Mouse (Mus musculus) neural tube, embryonic 12.5 days (tissue): ENCODE measurements around the gene Per1. TPM values are rescaled to one million over a fixed set of nuclear protein-coding genes. Genes with fewer than 3 reads are reported as not detected.
A peak's percentile ranks its signal among the peaks of the same experiment; 100 is the strongest.

ENCODE experiments used
- ATAC-seq: fragments of 200-750 bp; cut with Nextera tagmentation; 2 replicates; pipeline ENCODE4 v1.8.0; 2017; ENCODE audit warnings: low read depth, mild to moderate bottlenecking, moderate TSS enrichment, moderate library complexity; ENCODE audit not compliant: low FRiP score
- H3K27ac ChIP-seq: fragments of 300-500 bp; sonication (generic); 2 replicates; pipeline ENCODE4 v1.5.1; 2016
- H3K27me3 ChIP-seq: fragments of 300-500 bp; sonication (generic); replicated peaks from 2 replicates; pipeline ENCODE4 v1.6.1; 2016; ENCODE audit warnings: mild to moderate bottlenecking
- H3K36me3 ChIP-seq: fragments of 300-500 bp; sonication (generic); 2 replicates; pipeline ENCODE4 v1.6.1; 2016; ENCODE audit warnings: mild to moderate bottlenecking
- H3K4me1 ChIP-seq: fragments of 300-500 bp; sonication (generic); 2 replicates; pipeline ENCODE4 v1.6.1; 2016
- H3K4me2 ChIP-seq: fragments of 300-500 bp; sonication (generic); replicated peaks from 2 replicates; pipeline ENCODE4 v1.6.1; 2016; ENCODE audit warnings: mild to moderate bottlenecking
- H3K4me3 ChIP-seq: fragments of 300-500 bp; sonication (generic); 2 replicates; pipeline ENCODE4 v1.5.1; 2016
- H3K9ac ChIP-seq: fragments of 300-500 bp; sonication (generic); 2 replicates; pipeline ENCODE4 v1.6.1; 2016; ENCODE audit warnings: mild to moderate bottlenecking
- H3K9me3 ChIP-seq: fragments of 300-500 bp; sonication (generic); 2 replicates; pipeline ENCODE4 v1.6.1; 2016; ENCODE audit warnings: mild to moderate bottlenecking
- WGBS: fragments of 180-500 bp; shearing (Covaris S2); methylation state at CpG from one replicate; pipeline ENCODE4 v1.1.7; 2016; 5-methylcytosine and 5-hydroxymethylcytosine counted together
- polyA plus RNA-seq: library from polyadenylated mRNA; unstranded; fragments of >200 nt; fragmentation: Nextera tagmentation; extraction: Ambion mirVana; gene quantifications from 2 replicates; pipeline ENCODE4 v1.2.1, GENCODE M21; 2016

Gene Per1
- polyA plus RNA-seq, 1 experiment from 2014 or later, result 9.0 TPM

DNA sequence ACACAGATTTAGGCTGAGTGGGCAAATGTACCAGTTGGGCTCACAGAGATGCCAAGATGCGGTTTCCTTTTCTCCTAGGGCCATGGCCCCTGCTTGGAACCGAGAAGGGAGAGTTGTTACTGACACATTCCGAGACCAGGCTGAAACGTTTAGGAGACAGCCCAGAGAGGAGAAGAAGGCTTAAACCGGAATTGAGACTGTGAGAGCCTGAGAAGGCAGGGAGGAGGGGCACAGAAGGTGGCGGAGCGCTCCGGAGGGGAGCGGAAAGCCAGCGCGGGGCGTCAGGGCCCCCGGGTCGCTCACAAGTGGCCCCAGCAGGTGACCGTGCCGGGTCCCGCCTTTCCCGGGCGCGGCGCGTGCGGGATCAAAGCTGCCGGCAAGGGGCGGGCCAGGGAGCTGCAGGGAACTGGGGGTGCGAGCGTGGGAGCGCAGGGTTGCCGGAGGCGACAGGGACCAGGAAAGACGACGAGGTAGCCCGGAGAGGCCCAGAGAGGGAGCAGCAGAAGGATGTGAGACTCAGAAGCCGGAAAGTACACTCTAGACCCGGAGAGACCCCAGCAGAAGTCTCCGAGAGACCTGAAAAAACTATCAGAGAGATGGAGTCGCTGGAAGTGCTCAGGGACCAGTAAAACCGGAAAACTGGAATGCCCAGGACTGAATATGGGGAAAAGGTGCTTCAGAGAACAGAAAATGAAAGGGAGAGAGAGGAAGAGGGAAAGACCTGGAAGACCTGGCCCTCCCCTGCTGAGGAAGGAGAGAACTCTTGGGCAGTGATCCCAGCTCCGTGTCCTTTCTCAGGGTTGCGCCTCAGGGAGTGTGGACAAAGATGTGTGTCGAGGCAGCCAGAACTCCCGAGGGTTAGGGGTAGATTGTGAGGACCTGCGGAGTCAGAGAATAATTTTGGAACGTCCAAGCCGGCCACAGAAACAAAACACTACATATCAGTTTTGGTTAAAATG is 23.0 kb downstream of the Per1 start:
- peak overlapping the region; percentile 97 for H3K4me2 ChIP-seq
- H3K27me3 ChIP-seq, result peaks cover 18% of the 10 kb centered on the region; the same call in 1 of the 2 replicates
- peak overlapping the region; percentile 81 for H3K4me3 ChIP-seq
- peak overlapping the region; percentile 64; the same call in 1 of the 2 replicates for H3K27ac ChIP-seq
- H3K4me1 ChIP-seq, result peaks cover 36% of the 10 kb centered on the region
- H3K36me3 ChIP-seq, result no peaks in the 10 kb centered on the region
- ATAC-seq, result no peak
- WGBS, result under 1% methylated on average over 45 of the region's 45 CpGs
- no peaks in the 10 kb centered on the region for H3K9me3 ChIP-seq
- H3K9ac ChIP-seq, result peak overlapping the region; percentile 72

DNA sequence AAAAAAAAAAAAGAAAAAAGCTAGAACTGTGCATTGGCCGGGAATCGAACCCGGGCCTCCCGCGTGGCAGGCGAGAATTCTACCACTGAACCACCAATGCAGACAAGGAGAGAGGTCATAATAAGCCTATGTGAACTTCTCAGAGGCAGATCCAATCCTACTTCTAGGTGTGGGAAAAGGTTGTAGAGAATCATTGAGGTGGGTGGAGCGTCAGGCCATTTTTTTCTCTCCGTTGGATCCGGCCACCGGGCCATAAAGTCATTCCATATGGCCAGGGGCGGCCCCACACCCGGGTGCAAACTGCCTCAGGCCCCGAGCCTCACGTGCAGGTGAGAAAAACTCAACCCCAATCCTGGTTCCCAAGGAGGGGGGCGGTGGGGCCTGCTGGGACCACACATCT is 23.7 kb downstream of the Per1 start:
- under 1% methylated on average over 15 of the region's 15 CpGs for WGBS
- H3K9me3 ChIP-seq, result no peaks in the 10 kb centered on the region
- no peak overlapping the region for H3K9ac ChIP-seq
- H3K4me3 ChIP-seq, result peak overlapping the region; percentile 81; the same call in 1 of the 2 replicates
- peaks cover 18% of the 10 kb centered on the region; the same call in 1 of the 2 replicates for H3K27me3 ChIP-seq
- no peaks in the 10 kb centered on the region for H3K36me3 ChIP-seq
- peaks cover 36% of the 10 kb centered on the region for H3K4me1 ChIP-seq
- H3K27ac ChIP-seq, result no peak overlapping the region
- H3K4me2 ChIP-seq, result peak overlapping the region; percentile 97
- ATAC-seq, result no peak

DNA sequence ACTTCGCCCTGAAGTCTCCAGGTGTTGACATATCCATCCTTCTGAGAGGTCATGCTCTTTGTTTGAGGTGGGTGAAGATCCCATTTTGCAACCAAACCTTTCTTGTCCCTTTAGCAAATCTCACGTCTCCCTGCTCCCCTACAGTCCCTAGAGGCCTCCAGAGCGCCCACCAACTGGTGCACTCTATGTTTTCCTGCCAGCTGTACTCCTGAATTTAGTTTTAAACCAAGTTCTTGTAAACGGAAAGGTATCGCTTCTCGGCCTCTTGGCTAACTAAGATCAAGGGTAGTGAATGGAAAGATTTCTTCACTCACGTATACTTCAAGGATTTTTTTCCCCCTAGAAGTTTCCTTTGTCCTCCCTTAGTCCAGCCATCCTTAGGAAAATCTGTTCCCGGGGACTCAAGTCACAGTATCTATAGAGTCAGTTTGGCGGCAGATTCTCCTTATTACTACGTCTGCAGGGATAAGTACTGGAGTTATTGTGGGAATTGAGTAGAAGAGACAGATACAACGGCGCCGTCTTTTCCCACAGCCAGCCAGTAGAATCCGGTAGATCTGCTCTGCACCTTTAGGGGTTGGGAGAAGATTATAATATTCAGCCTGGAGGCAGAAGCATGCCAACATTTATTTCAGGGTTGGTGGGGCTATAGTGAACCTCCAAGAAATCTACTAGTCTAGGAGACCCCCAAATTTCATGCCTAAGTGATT is 24.6 kb downstream of the Per1 start:
- H3K27me3 ChIP-seq, result peaks cover 18% of the 10 kb centered on the region; the same call in 1 of the 2 replicates
- H3K4me1 ChIP-seq, result peaks cover 36% of the 10 kb centered on the region
- 17% methylated on average over 14 of the region's 14 CpGs for WGBS
- H3K36me3 ChIP-seq, result no peaks in the 10 kb centered on the region
- H3K4me2 ChIP-seq, result peak overlapping the region; percentile 97
- peak overlapping the region; percentile 31; the same call in 1 of the 2 replicates for H3K4me3 ChIP-seq
- H3K27ac ChIP-seq, result no peak overlapping the region
- no peak overlapping the region for H3K9ac ChIP-seq
- no peaks in the 10 kb centered on the region for H3K9me3 ChIP-seq
- no peak for ATAC-seq

DNA sequence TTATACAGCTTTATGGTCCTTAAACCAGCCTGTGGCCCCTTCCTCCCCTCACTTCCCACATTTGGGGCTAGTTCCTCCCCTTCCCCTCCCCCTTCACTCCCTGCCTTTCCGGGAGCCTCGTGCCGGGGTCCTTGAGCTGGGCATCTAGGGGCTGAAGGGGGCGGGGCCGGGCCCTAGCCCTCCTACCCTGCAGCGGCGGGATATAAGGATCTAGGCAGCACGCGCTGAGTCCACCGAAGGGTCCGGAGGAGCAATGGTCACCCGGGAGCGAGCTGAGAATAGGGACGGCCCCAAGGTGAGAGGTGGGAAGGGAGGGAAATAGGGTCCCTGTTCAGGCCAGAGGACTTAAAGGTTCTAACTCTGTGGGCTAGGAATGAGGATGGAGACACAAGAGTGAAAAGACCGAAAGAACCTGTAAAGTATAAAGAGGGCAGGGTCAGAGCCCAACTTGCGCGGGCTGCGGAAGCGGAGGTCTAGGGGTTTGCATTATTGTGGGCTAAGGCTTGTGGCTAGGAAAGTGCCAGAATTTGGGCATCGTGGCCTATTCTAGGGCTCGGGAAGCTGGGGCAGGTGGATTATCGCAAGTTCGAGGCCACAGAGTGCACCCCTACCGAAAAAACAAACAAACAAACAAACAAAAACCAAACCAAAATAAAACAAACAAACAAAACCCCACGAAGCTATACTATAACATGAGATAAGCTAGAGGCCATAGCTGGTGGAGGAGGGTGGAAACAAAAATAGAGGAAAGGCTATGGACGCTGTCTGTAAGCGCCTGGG is 25.4 kb downstream of the Per1 start, which contains the start of gene Hes7:
Gene Hes7, plus strand, starts transcription at position 184 of the 780 bp plus-strand sequence.
- WGBS, result 1% methylated on average over 27 of the region's 27 CpGs
- Histone ChIP-seq H3K9me3 (no peaks in the 10 kb centered on the region), H3K36me3 (no peaks in the 10 kb centered on the region), H3K9ac (peak within 1 kb of the TSS; percentile 62), H3K4me2 (peak within 1 kb of the TSS; percentile 97), H3K27me3 (peaks cover 18% of the 10 kb centered on the region; the same call in 1 of the 2 replicates), H3K27ac (no peak within 1 kb of the TSS), H3K4me3 (peak within 1 kb of the TSS; percentile 79), H3K4me1 (peaks cover 36% of the 10 kb centered on the region)
- ATAC-seq, result no peak

DNA sequence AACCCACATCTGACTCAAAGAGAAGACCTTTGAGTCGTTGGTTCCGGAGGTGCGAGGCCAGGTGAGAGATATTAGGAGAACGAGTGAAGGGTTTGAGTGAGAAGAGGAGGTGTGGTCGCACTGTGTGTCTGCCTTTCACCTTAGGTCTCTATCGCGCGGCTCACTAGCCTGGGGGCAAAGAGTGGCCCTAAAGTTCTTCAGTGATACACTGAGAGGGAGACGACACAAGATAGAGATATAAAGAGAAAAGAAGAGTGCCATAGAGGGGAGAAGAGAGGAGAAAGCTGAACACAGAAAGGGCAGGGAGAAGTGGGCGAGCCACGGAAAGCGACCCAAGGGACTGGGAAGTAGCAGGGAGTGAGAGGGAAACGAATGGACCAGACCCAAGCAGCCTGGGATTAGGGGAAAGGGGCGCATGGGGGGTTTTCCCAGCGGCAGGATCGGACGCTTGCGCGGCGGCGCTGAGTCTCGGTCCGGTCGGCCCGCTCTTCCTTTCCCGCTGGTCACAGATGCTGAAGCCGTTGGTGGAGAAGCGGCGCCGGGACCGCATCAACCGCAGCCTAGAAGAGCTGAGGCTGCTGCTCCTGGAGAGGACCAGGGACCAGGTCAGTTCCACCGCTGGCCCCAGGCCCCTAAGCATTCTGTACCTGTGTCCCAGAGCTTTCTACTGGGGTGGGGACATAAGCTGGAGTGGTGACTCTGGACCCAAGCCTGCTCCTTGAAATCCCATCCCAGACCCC is 26.2 kb downstream of the Per1 start:
- peaks cover 18% of the 10 kb centered on the region; the same call in 1 of the 2 replicates for H3K27me3 ChIP-seq
- H3K27ac ChIP-seq, result no peak overlapping the region
- under 1% methylated on average over 33 of the region's 33 CpGs for WGBS
- H3K9me3 ChIP-seq, result no peaks in the 10 kb centered on the region
- peak overlapping the region; percentile 62 for H3K9ac ChIP-seq
- no peak for ATAC-seq
- peaks cover 42% of the 10 kb centered on the region for H3K4me1 ChIP-seq
- H3K36me3 ChIP-seq, result no peaks in the 10 kb centered on the region
- peak overlapping the region; percentile 79 for H3K4me3 ChIP-seq
- peak overlapping the region; percentile 97 for H3K4me2 ChIP-seq

DNA sequence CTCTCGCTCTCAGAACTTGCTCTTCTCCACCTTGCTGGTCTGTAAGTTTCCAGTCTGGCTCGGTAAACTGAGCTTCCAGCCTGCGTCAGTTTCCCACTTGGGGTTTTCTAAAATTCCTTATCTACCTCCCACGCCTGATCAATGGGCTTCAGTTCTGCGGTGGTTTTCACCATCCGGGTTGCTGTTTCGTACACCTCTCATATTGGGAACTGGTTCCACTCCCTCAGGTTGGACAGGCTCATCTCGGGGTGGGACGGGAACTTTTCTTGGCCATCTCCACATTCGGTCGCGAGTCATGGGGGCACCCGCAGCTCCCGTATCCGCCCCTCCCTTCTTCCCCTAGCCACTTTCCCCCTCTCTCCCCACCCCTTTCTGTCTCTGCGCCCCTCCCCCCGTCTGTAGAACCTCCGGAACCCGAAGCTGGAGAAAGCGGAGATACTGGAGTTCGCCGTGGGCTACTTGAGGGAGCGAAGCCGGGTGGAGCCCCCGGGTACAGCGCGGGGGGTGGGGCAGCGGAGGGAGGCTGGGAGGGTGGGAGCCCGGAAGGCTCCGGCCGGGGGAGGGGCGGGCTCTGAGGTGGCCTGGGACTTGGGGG is 26.8 kb downstream of the Per1 start:
- H3K9me3 ChIP-seq, result no peaks in the 10 kb centered on the region
- peak overlapping the region; percentile 50; the same call in 1 of the 2 replicates for H3K27ac ChIP-seq
- under 1% methylated on average over 32 of the region's 32 CpGs for WGBS
- peaks cover 46% of the 10 kb centered on the region for H3K4me1 ChIP-seq
- H3K27me3 ChIP-seq, result peaks cover 17% of the 10 kb centered on the region; the same call in 1 of the 2 replicates
- peak overlapping the region; percentile 97 for H3K4me2 ChIP-seq
- no peak for ATAC-seq
- peak overlapping the region; percentile 79 for H3K4me3 ChIP-seq
- no peaks in the 10 kb centered on the region for H3K36me3 ChIP-seq
- H3K9ac ChIP-seq, result peak overlapping the region; percentile 62

DNA sequence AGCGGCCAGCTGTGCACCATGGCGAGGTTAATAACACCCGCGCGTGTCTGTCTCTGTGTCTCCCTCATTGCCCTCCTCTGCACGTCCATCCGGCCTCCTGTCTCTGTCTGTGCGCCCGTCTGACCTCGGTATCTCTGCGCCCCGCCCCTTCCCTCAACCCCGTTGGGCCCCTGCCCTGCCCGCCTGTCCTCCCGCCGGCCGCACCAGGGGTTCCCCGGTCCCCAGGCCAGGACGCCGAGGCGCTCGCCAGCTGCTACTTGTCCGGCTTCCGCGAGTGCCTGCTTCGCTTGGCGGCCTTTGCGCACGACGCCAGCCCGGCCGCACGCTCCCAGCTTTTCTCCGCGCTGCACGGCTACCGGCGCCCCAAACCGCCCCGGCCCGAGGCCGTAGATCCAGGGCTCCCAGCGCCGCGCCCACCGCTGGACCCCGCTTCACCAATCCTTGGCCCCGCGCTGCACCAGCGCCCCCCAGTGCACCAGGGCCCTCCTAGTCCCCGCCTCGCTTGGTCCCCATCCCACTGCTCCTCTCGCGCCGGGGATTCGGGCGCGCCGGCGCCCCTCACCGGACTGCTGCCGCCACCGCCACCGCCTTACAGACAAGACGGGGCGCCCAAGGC is 27.4 kb downstream of the Per1 start, which contains the start of gene 9130213A22Rik:
Gene 9130213A22Rik, minus strand, starts transcription at position 254 of the 616 bp plus-strand sequence.
- H3K36me3 ChIP-seq, result no peaks in the 10 kb centered on the region
- peak within 1 kb of the TSS; percentile 62 for H3K9ac ChIP-seq
- peak; percentile 70 for ATAC-seq
- H3K9me3 ChIP-seq, result no peaks in the 10 kb centered on the region
- peaks cover 17% of the 10 kb centered on the region; the same call in 1 of the 2 replicates for H3K27me3 ChIP-seq
- peaks cover 40% of the 10 kb centered on the region for H3K4me1 ChIP-seq
- peak within 1 kb of the TSS; percentile 97 for H3K4me2 ChIP-seq
- WGBS, result under 1% methylated on average over 66 of the region's 66 CpGs
- peak within 1 kb of the TSS; percentile 50 for H3K27ac ChIP-seq
- peak within 1 kb of the TSS; percentile 79 for H3K4me3 ChIP-seq

DNA sequence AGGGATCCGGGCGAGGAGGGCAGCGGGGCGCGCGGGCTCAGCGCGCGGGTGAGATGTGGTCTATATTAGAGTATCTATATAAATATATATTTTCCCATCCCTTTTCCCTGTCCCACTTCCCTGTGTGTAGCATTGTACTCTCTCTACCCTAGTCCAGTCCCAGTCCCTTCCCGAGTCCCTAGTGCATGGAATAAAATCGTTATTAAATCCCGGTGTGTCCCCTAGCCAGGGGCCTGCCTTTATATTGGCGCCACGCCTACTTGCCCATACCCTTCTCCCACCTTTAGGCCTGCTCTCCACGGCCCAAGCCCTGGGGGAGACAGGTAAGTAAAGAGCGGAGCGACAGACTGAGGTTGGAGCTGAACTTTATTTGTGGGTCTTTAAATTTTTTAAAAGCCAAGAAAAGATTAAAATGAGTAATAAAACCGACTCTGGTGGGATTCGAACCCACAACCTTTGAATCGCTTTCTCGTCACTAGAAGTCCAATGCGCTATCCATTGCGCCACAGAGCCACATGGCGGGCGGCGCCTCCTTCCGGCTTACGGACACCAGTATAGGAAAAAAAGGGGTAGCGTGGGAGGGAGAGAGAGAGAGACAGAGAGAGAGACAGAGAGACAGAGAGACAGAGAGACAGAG is 28.2 kb downstream of the Per1 start:
- 1% methylated on average over 29 of the region's 29 CpGs for WGBS
- Histone ChIP-seq H3K36me3 (no peaks in the 10 kb centered on the region), H3K4me2 (peak overlapping the region; percentile 97), H3K27ac (peak overlapping the region; percentile 50; the same call in 1 of the 2 replicates), H3K9ac (peak overlapping the region; percentile 62), H3K9me3 (no peaks in the 10 kb centered on the region), H3K4me1 (peaks cover 39% of the 10 kb centered on the region), H3K4me3 (peak overlapping the region; percentile 79), H3K27me3 (peaks cover 19% of the 10 kb centered on the region; the same call in 1 of the 2 replicates)
- ATAC-seq, result peak; percentile 8

DNA sequence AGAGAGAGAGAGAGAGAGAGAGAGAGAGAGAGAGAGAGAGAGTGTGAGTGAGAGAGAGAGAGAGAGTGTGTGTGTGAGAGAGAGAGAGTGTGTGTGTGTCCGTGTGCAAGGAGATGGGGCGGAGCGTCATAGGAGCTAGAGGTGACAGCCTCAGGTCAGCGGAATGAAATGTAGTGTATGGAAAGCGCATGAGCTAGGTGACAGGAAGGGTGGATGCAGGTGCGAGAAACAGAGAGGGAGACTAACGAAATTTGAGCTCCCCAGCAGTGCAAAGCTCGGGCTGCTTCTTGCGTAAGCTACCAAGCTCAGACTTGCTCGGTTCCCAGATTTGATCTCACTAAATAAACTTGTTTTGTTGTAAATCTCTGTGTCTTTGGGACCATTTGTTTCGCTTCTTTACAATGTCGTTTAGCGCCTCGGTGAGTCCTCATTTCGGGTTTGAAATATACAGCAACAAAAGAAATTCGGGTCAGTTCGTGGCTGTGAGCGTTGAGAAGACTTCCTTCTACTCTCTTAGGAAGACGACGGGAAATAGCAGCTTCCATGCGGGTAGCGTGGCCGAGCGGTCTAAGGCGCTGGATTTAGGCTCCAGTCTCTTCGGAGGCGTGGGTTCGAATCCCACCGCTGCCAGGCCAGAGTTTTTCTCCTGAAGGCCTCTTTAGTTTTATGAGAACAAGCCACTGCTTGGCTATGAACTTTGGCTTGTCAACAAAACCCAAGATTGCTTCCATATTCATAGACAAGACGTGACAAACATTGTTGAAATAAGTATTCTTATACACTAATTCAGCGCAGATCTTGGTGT is 28.9 kb downstream of the Per1 start:
- Histone ChIP-seq H3K4me1 (peaks cover 37% of the 10 kb centered on the region), H3K9me3 (no peaks in the 10 kb centered on the region), H3K27ac (no peak overlapping the region), H3K36me3 (no peaks in the 10 kb centered on the region), H3K27me3 (peaks cover 19% of the 10 kb centered on the region; the same call in 1 of the 2 replicates), H3K4me3 (peak overlapping the region; percentile 79), H3K9ac (peak overlapping the region; percentile 29; the same call in 1 of the 2 replicates), H3K4me2 (peak overlapping the region; percentile 97)
- peak; percentile 68 for ATAC-seq
- WGBS, result under 1% methylated on average over 31 of the region's 31 CpGs
